Mouse (Mus musculus) neutrophil, adult 5-6 weeks (primary cell): Measurements from ENCODE around the gene Papola. TPM values are rescaled to one million over a fixed set of nuclear protein-coding genes. Genes with fewer than 3 reads are reported as not detected.

Experiments
- ATAC-seq: fragments of 151-379, 151-347 bp; 2 replicates; pipeline ENCODE4 v1.8.0; 2017; ENCODE audit warnings: mild to moderate bottlenecking, moderate TSS enrichment; ENCODE audit not compliant: insufficient number of reproducible peaks, poor library complexity, low FRiP score, severe bottlenecking; ENCODE audit errors: extremely low read depth
- total RNA-seq: library from RNA; stranded (forward); fragments of 200-1000 nt; gene quantifications from 2 replicates; pipeline ENCODE4 v1.2.3, GENCODE M21; 2017

Gene Papola
- 213 and 226 TPM in 2 replicates for total RNA-seq

DNA sequence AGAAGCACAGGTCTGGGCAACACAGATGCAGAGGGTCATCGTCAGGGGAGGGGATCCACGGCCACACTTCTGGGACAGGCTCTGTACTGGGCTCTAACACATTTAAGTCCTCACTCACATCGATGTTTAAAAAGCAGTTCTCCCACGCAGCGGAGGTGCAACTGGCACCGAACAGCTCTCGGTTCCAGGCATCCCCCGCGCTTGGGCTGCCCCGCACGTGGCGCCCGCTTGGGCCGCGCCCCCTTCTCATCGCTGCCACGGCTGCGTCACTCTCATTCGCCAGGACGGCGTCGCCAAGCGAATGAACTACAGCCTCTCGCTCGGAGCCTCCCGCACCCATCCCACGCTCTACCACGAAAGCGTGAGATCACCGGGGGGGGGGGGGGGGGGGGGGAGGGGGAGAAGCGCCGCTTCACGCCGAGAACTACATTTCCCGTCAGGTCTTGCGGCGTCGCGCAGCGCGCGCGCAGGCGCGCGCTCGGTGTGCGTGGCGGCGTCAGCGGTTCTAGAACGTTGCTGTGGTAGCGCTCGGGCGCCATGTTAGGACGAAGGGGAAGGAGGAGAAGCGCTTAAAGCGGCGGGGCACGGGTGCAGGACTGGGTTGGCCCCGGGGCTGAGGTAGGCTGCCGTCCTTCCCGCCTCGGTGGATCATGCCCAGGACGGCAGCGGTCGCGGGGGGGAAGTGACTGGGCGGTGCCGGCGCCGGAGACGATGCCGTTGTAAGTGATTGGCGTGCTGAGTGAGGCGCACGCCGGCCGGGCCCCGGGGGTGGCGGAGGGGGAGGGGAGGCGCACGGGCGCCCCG is at the start of gene Papola:
Gene Papola (plus strand): TSS at position 499 of the 804 bp plus-strand sequence.
- ATAC-seq = peak; percentile 90

DNA sequence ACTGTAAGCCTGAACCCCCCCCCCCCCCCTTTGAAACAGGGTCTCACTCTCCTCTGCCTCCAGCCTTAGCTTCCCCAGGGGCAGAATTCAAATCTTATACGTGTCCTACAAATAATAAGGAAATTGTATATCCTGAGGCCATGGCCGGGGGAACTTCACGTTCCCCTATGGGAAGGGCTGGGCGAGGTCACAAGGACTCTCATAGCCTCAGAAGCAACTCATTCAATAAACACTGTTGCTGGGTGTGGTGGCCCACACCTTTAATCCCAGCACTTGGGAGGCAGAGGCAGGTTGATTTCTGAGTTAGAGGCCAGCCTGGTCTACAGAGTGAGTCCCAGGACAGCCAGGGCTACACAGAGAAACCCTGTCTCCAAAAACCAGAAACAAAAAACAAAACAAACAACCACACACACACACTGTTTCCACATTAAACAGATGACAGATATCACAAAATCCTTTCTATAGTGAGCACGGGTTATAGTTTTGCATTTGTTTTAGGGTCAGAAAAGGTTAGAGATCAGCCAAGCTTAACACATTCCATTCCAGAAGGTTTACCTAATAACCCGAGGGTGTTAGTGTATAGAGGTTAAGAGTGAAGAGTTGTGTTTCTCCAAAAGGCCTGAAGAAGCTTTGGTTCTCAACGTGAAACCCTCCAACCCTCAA is 49.1 kb upstream of the Papola start:
- no peak for ATAC-seq

DNA sequence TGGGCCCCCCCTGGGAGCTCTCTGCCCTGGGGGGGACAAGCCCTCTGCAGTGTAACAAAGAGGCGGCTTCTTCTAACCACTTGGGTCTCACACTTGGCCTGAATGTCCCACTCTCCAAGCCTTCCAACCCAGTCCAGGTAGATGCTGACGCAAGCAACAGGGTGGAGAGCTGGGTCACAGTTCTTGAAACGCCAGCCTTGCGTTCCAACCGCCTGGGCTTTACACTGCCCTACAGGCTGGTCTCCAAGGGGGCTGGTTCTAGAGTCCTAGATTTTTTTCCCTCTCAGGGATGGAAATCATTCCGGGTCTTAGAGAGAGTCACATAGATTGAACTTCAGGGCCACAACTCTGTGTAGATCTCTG is 48.6 kb upstream of the Papola start:
- no peak for ATAC-seq

DNA sequence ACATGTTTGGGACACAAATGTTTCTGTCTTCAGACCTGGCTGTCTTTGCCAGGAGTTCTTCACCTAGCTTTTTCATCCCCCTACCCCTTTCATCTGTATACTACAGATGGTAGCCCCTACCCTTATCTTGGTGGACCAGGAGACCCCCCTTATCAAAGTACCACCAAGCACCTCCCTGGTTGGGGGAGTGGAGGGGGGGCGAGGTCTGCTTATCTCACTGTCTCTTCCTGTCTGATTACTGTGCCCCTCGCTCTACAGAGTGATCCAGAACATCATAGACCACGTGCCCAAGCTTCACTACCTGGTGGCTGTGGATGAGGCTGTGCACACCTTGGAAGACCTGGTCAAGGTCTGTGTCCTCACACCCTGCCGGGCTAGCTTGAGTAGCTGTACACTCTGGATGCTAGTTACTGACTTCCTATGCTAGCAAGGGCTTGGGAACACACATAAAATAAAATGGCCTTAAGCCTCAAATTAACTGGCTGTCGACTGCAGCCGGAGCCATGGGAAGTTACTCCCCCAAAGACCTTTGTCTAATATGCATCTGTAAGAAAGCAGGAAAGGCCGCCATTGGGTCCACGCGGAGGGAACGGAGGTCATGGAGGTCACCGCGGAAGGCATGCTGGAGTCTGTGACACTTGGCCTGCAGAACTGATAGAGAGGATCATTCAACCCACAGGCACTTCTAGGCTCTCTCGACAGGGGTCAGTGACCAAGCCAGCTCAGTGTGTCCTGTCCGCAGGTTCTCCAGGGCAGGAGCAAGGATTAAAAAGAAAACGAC is 46.0 kb upstream of the Papola start:
- ATAC-seq = no peak

DNA sequence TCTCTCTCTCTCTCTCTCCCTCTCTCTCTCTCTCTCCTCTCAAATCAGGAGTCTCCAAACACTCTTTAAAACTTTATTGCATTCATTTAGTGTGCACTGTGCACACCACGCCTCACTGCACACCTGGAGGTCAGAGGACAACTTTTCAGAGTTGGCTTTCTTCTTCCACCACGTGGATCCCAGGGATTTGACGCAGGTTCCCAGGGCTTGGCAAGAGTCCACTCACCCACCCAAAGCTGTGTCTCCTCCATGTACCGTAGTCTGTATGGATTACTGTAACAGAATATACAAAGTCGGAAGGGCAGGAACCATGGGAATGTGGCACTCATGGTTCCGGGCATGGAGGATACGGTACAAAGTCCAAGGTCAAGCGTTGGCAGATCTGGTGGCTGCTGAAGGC is 44.8 kb upstream of the Papola start:
- ATAC-seq = no peak

DNA sequence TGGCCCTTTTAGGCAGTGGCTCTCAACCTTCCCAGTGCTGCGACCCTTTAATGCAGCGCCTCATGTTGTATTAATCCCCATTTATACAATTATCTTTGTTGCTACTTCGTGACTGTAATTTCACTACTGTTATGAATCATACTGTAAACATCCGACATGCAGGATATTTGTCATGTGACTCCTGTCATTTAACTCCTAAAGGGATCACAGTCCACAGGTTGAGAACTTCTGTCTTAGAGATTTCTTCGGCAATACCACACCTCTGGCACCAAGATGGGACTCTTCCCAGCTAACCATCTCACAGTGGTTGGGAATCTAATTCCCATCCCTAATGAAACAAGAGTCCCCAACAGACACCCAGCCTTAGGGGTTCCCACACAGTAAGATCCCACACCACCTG is 36.4 kb upstream of the Papola start:
- no peak for ATAC-seq

DNA sequence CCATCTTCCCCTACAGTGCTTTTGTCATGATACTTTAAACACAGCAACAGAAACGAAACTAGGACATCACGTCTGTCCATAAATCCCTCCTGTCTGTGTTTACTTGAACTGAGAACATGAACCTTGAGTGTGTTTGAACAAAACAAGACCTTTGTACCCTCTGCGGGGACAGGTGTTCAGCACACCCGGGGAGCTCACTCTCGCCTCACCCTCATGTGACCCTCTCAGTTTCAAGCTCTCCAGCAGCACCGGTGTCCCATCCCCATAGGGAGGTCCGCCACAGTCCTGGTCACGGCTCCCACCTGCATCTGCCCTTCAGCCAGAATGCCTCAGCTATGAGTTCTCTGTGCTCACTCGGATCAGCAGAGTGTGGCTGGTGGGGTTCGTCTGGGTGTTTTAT is 30.7 kb upstream of the Papola start:
- ATAC-seq = no peak

DNA sequence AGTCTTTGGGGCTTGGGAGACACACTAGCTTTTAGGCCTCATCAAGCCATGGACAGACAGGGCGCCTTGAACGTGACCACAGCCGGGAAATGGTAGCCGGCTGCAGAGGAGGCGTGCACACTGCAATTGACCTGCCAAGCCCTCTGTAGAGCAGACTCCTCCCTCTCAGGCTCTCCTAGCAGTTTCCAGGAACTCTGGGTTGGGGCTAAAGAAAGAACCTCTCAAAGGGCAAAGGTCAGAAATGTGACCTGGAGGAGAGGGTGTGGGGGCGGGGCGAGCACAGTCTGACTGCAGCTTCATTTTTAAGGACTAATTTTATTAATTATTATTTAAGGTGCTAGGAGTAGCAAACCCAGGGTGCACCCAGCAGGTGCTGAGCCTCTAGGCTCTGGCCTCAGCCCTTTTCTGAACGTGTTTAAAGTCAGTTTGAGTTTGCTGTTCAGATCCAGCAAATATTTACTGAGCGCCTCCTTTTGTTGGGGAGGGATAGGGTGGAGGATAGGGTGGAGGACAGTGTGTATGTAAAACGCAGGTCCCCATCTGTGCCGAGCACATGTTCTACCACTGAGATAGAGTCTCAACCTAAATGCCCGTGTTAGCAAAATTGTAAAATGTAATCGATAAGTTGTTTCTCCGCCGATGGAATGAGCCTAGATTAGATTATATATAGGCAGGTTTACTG is 26.5 kb upstream of the Papola start:
- ATAC-seq = no peak

DNA sequence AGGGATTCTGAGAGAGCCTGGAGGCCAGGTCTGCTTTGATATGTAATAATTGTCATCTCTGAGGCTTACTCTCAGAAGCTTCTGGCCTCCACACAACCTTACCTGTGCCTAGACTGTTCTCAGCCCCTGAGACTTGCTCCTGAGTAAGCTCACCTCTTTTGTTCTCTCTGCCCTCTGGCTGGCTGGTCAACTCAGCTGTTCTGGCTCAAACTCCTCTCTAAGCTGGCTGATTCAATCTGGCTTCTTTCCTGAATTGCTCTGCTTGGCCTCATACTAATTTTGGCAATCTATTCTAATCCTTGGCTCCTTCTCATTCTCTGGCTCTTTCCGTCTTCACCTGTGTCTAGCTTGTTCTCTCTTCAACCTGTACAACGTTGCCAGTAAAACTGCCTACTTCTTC is 25.6 kb upstream of the Papola start:
- ATAC-seq = no peak

DNA sequence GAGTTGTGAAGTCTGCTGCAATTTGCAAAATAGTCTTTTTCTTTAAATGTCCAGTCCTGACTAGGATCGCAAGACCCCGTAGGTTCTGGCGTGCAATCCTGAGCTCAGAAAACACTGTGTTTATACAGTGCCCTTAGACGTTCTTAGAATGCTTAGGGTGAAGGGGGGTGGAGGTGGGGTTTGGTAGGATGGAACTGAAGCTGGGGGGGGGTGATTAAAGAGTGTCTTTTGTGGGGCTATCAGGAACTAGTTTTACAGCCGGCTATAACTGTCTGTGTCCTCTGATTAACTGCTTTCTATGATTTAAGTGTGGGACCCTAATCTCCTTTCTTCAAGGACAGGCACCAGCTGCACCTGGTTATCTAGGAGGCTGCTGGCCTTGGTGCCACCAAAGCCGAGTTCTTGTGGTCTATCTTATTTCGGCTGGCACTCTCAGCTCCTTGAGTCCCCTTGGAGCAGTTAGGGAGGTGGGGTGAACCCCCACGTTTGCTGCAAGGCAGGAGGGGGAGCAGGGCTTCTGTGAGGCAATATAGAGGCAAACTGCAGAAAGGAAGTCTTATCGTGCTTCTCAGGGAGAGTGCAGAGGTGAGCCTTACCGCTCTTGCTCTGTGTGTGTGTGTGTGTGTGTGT is 24.5 kb upstream of the Papola start:
- no peak for ATAC-seq

DNA sequence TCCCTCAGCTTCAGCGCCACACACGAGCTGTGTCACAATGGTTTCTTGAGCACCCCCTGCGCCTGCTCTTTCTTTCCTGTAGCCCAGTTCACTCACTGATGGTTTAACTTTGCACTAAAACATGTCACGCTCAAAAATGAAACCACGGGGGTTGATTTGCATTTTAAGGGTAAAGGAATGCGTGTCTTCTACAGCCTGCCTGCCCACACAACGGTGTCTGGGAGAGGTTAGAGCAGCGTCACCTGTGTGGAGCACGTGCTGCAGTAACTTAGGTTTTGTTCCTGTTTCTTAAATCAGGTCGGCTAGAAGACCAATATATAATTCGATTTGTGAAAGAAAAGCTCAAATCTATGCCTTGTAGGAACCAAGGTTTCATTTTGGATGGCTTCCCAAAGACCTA is 23.3 kb upstream of the Papola start:
- ATAC-seq = no peak

DNA sequence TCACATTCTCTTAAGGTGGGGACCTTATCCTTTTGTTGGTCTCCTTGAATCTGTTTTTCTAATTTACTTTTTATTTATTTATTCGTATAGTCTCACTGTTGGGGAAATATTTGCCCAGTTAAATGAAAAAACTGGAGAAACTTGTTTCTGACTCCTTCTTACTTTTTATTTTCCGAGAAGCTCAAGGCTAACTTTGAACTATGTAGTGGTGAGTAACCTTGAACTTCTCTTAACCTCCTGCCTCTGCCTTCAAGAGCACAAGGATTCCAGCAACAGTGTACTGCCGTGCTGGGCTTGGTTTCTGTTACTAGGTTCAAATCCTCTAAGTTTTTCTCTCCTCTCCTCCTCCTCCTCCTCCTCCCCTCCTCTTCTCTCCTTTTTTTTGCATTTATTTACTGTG is 22.9 kb upstream of the Papola start:
- ATAC-seq = no peak

DNA sequence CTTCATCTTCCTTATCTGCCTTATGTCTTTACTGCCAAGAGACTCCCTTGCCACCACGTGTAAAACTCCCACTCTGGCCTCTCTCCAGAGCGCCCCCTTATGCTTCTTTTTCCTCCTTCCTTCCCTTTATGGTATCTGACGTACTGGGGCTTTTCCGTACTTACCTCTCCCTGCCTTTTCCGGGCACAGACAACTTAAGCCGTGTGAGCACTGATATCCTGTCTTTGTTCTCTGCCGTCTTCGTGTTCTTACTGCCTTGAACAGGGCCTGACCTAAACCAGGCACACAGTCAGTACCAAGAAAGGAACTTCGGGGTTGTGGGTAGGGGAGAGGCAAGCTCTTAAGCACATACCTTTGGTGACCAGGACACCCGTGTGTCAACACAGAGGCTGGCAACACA is 14.8 kb upstream of the Papola start:
- ATAC-seq = no peak

DNA sequence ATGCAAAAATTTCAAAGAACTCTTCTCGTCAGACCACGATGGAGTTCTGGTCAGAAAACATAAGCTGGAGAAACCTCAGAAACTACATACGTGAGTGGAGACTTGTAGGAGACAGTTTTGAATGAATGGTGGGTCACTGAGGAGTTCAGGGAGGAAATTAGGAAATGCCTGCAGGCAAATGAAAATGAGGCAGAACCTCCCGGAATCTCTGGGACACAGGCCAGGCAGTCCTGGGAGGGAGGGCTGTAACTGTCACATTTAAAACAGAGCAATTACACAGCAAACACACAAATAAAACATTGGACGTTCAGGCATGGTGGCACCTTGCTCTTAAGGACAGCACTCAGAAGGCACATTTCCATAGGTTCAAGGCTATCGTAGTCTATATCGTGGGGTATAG is 9.6 kb upstream of the Papola start:
- ATAC-seq = no peak

DNA sequence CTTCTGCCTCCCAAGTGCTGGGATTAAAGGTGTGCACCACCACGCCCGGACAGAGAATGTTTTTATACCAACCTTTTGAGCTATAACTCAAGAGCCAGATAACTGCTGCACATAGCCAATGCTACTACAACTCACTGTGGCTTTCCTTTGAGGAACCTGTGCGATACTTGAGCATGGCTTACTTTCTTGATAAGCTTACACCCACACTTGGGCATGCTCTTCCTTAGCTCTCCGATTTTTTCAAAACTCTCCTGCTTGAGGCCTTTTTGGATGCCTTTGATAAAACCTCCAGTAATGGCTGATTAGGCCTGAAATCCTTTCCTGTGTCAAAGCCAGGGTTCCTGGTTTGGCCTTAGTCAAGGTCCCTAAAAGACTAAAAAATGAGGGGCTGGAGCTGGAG is 6.8 kb upstream of the Papola start:
- ATAC-seq = no peak

DNA sequence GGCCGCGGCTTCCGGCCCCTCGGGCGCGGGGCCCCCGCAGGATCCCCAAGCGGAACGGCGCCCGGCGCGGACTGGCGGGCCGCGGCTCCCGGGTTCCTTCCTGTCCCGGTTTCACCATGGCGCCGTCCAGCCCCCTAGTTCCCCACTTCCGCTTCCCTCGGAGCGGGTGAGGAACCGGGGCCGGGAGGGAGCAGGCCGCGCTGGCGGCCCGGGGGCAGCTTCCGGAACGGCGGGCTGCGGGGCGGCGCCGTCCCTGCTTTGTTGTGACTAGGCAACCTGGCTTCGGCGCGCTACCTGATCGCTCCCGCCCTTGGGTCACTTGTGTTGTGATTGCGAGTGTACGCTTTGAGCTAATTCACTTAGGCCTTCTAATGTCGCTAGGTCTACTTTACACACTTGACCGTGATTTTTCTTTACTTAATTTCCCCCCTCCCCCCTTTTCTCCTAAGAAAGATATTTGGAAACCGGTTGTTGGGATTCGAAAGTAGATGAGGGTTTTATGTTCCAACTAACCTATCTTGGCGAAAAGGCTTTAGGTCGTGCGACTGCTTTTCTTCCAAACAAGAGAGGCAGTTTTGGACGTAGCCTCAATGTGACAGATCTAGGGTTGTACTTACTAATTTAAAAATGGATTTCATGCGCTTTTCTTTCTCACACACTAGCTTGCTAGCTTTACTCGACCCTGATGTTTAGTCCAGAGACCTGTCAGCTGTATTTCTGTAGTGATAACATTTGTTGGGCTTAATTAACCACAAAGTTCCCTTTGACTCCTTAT is 693 bp downstream of the Papola start:
- ATAC-seq = peak; percentile 59

DNA sequence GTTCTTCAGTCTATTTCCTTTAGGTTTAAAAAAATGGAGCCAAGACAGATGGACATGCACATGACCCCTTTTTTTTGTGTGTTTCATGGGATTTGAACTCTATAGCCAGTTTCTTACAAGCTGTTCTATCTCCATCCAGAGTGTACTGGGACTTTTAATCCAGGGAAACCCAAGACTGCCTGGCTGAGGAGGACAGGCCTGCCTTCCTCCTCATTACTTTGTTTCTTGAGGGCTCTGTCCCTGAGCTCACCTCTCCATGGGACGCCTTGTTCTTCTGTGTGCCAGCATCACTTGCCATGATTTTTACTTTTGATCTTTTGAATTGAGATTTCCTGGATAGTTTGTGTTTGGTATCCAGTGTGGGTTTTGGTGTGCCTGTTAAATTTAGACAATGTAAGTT is 1.6 kb downstream of the Papola start:
- no peak for ATAC-seq

DNA sequence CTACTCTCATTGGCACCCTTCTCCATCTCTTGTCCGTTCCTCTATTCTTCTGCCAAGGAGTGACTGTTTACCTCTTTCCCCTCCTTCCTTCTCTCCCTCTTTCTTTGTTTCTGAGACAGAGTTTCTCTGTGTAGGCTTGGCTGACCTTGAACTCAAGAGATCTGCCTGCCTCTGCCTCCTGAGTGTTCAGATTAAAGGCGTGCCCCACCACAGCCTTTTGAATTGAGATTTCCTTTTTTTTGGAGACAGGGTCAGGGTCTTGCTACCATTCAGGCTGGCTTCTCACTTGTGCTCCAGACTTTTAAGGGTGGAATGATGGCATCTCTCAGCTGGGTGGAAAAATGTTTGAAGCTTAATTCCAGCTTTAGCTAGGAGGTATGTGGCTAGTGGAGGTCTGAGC is 3.1 kb downstream of the Papola start:
- ATAC-seq = no peak
